Mouse (Mus musculus): ENCODE results near the gene Kxd1.
"Not testable (repeated sequence)": the region's sequence is repeated elsewhere in the genome, so short reads cannot be mapped to it uniquely, and the experiment has no call there.

Gene Kxd1

DNA sequence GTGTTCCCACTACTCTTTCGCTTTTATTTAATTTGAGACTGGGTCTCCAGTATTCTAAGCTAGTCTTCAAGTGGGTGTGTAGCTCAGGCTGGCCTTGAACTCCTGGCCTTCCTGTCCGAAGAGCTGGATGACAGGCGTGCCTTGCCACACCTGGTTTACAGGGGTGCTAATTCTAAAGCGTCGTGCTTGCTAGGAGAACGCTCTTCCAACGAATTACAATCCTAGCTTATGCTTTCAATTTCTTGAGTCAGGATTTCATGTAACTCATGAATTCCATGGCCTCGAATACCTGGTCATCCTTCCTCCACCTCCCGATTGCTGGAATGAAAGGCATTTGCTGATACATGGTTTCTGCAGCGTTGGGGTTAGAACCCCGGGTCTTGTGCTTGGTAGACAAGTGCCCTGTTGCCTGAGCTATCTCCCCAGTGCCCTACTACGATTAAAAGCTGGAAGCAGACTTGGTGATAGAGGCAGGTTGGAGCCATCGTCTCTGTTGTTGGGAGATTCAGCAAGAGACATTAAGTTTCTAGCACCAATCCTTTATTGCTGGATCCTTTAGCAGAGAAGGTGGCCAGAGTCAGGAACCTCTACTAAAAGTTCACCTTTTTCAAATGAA, 534 bp upstream of the Kxd1 start:
- in situ Hi-C loops (cut with MboI; ENCODE audit: low pct_unique_long_range_greater_than_20kb in 1 of 2, low sequenced_read_pairs in 2 of 2, unreplicated experiment in 1 of 2), result no loop called here

GRCm38 (mm10) chr8:70527111-70527511, 645 bp downstream of the Kxd1 start:
- in situ Hi-C loops (cut with MboI; ENCODE audit: low pct_unique_long_range_greater_than_20kb in 1 of 2, low sequenced_read_pairs in 2 of 2, unreplicated experiment in 1 of 2), result no loop called here

GRCm38 (mm10) chr8:70522592-70523403, 5.0 kb downstream of the Kxd1 start:
- in situ Hi-C loops (cut with MboI; ENCODE audit: low pct_unique_long_range_greater_than_20kb in 1 of 2, low sequenced_read_pairs in 2 of 2, unreplicated experiment in 1 of 2), result no loop called here

GRCm38 (mm10) chr8:70519606-70520005, 8.2 kb downstream of the Kxd1 start:
- in situ Hi-C loops (cut with MboI; ENCODE audit: low pct_unique_long_range_greater_than_20kb in 1 of 2, low sequenced_read_pairs in 2 of 2, unreplicated experiment in 1 of 2), result no loop called here

DNA sequence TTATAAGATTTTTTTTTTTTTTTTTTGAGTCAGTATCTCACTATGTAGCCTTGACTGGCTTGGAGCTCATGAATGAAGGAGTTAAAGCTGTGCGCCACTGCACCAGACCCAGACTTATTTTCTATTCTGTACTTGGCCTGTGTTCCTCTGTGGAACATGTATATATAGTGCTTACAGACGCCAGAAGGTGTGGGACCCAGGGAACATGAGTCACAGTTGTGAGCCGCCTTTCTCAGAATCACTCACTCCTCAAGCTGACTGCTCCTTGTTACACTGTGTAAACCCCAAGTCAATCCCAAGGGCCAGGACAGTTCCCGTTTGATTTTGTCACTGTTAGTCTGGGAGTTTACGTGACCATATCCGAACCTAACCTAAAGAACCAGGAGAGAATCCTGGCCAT, 8.7 kb downstream of the Kxd1 start:
- in situ Hi-C loops (cut with MboI; ENCODE audit: low pct_unique_long_range_greater_than_20kb in 1 of 2, low sequenced_read_pairs in 2 of 2, unreplicated experiment in 1 of 2), result no loop called here

DNA sequence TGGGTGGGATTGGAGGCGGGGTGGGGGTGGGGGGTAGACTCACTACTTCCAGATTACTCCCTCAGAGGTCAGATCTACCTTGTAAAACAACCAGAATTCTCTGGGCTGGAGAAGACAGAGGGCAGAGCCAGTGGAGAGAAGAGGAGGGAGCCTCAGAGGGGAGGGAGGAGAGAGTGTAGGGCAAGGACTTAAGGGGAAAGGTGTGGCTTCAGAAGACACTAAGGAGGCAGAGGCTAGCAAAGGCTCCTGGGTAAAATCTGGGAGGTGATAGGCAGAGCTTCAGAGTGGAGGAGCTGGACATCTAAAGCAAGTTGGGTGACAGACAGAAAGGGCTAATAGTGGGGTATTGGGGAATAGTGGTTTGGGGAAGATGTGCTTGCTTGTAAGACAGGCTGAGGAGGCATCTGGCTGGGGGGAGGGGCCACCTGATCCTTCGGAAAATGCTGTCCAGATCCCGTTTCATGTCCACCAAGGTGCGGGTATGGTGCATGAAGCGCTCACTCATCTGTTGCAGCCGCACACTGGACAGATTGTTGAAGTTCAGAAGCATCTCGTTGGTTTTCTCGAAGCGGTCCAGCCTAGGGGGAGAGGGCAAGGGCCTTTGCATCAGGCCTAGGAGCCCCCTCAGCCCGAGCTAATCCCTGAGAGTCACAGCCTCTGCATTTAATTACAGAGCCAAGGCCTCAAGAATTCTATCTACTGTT, 9.7 kb downstream of the Kxd1 start:
- in situ Hi-C loops (cut with MboI; ENCODE audit: low pct_unique_long_range_greater_than_20kb in 1 of 2, low sequenced_read_pairs in 2 of 2, unreplicated experiment in 1 of 2), result no loop called here

- in situ Hi-C loops (cut with MboI; ENCODE audit: low pct_unique_long_range_greater_than_20kb in 1 of 2, low sequenced_read_pairs in 2 of 2, unreplicated experiment in 1 of 2), result no loop called here
Measured at GRCm38 (mm10) chr8:70513441-70513840, 14.3 kb downstream of the Kxd1 start.

- in situ Hi-C loops (cut with MboI; ENCODE audit: low pct_unique_long_range_greater_than_20kb in 1 of 2, low sequenced_read_pairs in 2 of 2, unreplicated experiment in 1 of 2), result no loop called here
Measured at GRCm38 (mm10) chr8:70512253-70512903, 15.4 kb downstream of the Kxd1 start.

DNA sequence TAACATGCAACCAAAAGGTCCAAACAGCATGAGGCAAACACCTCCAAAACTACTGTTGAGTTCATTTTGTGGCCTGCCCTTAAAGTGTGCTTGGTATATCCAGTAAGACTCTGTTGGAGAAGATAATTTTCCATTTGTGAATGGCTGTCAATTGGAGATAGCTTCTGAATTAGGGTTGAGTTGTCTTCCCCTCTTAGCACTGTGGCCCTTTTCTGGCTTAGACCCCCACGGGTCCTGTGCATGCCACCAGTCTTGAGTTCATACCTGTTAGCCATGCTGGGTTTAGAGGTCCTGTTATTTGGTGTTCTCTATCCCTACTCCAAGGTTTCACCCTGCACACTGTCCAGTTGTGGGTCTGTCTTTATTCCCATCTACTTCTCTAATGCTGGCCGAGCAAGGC, 16.0 kb downstream of the Kxd1 start:
- in situ Hi-C loops (cut with MboI; ENCODE audit: low pct_unique_long_range_greater_than_20kb in 1 of 2, low sequenced_read_pairs in 2 of 2, unreplicated experiment in 1 of 2), result no loop called here

- in situ Hi-C loops (cut with MboI; ENCODE audit: low pct_unique_long_range_greater_than_20kb in 1 of 2, low sequenced_read_pairs in 2 of 2, unreplicated experiment in 1 of 2), result not testable (repeated sequence)
Measured at GRCm38 (mm10) chr8:70511174-70511573, 16.6 kb downstream of the Kxd1 start.

DNA sequence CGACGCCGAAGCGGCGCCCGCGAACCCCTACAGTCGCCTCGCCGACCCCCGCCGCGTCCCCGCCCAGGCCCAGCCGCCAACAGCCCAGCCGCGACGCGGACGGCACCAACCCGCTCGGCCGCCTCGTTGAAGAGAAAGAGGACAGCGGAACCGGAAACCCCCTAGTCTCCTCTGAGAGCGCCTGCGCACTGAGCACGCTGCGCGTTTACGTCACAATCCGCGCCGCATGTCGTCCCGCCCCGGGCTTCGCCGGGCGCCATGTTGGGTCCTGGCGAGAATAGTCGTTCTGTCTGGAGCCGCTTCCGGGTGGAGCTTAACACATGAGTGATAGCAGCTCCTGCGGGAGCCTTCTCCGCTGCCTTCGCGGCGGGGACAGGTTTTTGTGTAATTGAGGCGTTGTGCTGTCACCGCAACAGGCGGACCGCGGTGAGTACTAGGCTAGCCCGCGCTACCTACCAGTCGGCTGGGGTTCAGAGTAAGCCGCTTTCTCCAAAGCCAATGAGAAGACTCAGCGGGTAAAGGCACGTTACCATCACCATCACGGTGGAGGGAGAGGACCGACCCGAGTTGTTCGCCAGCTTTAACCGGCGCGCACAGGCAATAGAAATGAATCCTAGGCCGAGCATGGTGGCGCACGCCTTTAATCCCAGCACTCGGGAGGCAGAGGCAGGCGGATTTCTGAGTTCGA, 17.4 kb downstream of the Kxd1 start, which contains the start of gene Uba52:
TSS of gene Uba52 (minus strand) at position 574 of the 688 bp plus-strand sequence.
- in situ Hi-C loops (cut with MboI; ENCODE audit: low pct_unique_long_range_greater_than_20kb in 1 of 2, low sequenced_read_pairs in 2 of 2, unreplicated experiment in 1 of 2), result no loop called here

DNA sequence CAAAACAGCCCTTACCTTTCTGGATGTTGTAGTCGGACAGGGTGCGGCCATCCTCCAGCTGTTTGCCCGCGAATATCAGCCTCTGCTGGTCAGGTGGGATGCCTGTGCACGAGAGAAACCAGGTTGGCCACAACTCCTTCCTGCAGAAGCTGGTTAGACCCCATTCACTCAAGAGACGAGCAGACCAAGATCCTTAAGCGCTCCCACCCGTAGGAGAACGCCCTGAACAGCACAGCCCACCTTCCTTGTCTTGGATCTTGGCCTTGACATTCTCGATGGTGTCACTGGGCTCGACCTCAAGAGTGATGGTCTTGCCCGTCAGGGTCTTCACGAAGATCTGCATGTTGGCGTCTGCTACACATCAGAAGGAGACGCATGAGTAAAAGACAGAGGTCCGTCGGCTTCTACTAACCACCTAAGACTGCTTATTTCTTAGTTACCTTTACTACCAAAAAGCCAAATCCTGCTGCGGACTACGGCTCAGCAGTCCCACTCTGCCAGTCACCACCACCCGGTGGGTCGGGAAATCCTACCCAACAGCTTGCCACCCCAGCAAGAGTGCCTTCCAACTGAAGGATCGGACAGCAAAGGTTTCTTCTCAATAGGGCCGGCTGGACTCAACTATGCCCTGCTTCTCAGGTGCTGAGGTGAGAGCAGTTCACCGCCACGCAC, 18.3 kb downstream of the Kxd1 start:
- in situ Hi-C loops (cut with MboI; ENCODE audit: low pct_unique_long_range_greater_than_20kb in 1 of 2, low sequenced_read_pairs in 2 of 2, unreplicated experiment in 1 of 2), result loop anchor here in 1 of 2 experiments (10.0 kb wide), 1 partner anchor 95 kb away; no protein-coding TSS in a partner anchor

DNA sequence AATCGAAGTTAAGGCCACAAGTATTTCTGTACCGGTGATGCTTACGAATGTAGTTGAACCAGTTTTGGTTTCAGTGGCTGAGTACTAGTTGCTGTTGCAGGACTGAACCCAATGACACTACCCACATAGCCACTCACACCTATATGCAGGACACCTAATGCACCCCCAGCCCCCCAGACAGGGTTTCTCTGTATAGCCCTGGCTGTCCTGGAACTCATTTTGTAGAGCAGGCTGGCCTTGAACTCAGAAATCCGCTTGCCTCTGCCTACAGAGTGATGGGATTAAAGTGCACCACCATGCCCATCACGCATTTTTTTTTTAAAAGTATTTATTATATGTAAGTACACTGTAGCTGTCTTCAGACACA, 20.7 kb downstream of the Kxd1 start:
- in situ Hi-C loops (cut with MboI; ENCODE audit: low pct_unique_long_range_greater_than_20kb in 1 of 2, low sequenced_read_pairs in 2 of 2, unreplicated experiment in 1 of 2), result loop anchor here in 1 of 2 experiments (10.0 kb wide), 1 partner anchor 92 kb away; no protein-coding TSS in a partner anchor

- in situ Hi-C loops (cut with MboI; ENCODE audit: low pct_unique_long_range_greater_than_20kb in 1 of 2, low sequenced_read_pairs in 2 of 2, unreplicated experiment in 1 of 2), result loop anchor here in 1 of 2 experiments (10.0 kb wide), 1 partner anchor 92 kb away; no protein-coding TSS in a partner anchor
Measured at GRCm38 (mm10) chr8:70506328-70507026, 21.3 kb downstream of the Kxd1 start, which contains the start of gene Rex1bd. Gene Rex1bd, minus strand, starts transcription at chr8:70506752.

GRCm38 (mm10) chr8:70505698-70506327, 21.9 kb downstream of the Kxd1 start:
- in situ Hi-C loops (cut with MboI; ENCODE audit: low pct_unique_long_range_greater_than_20kb in 1 of 2, low sequenced_read_pairs in 2 of 2, unreplicated experiment in 1 of 2), result loop anchor here in 1 of 2 experiments (10.0 kb wide), 1 partner anchor 91 kb away; no protein-coding TSS in a partner anchor

GRCm38 (mm10) chr8:70504851-70505250, 22.9 kb downstream of the Kxd1 start:
- in situ Hi-C loops (cut with MboI; ENCODE audit: low pct_unique_long_range_greater_than_20kb in 1 of 2, low sequenced_read_pairs in 2 of 2, unreplicated experiment in 1 of 2), result loop anchor here (5.0 to 10.0 kb wide), 2 partner anchors 90 to 93 kb away; no protein-coding TSS in a partner anchor
